Mouse (Mus musculus) heart, postnatal 0 days (tissue): ENCODE results near the gene Man2b2. TPM values are rescaled to one million over a fixed set of nuclear protein-coding genes. Genes with fewer than 3 reads are reported as not detected.
A peak's percentile ranks its signal among the peaks of the same experiment; 100 is the strongest.

Experiments
- ATAC-seq: fragments of 200-750 bp; cut with Nextera tagmentation; 2 replicates; pipeline ENCODE4 v1.8.0; 2017; ENCODE audit warnings: low read depth, moderate number of reproducible peaks, moderate library complexity; ENCODE audit not compliant: insufficient read depth
- DNase-seq: peaks from one replicate; pipeline ENCODE4 v3.0.0-alpha.2; 2016; ENCODE audit warnings: low spot score
- H3K27ac ChIP-seq: fragments of 300-500 bp; sonication (generic); 2 replicates; pipeline ENCODE4 v1.5.1; 2014; ENCODE audit warnings: low read depth, mild to moderate bottlenecking
- H3K27me3 ChIP-seq: fragments of 300-500 bp; sonication (generic); 2 replicates; pipeline ENCODE4 v1.6.1; 2014; ENCODE audit warnings: low read length, mixed read lengths; ENCODE audit not compliant: control insufficient read depth, insufficient read depth
- H3K36me3 ChIP-seq: fragments of 300-500 bp; sonication (generic); replicated peaks from 2 replicates; pipeline ENCODE4 v1.6.1; 2014; ENCODE audit warnings: low read length, mixed read lengths; ENCODE audit not compliant: control insufficient read depth, insufficient read depth
- H3K4me1 ChIP-seq: fragments of 300-500 bp; sonication (generic); 2 replicates; pipeline ENCODE4 v1.6.1; 2014; ENCODE audit warnings: antibody characterized with exemption; ENCODE audit not compliant: control insufficient read depth, insufficient read depth
- H3K4me2 ChIP-seq: fragments of 300-500 bp; sonication (generic); 2 replicates; pipeline ENCODE4 v1.6.1; 2014; ENCODE audit warnings: low read depth, mild to moderate bottlenecking, low read length, moderate library complexity
- H3K4me3 ChIP-seq: fragments of 300-500 bp; sonication (generic); 2 replicates; pipeline ENCODE4 v1.5.1; 2014; ENCODE audit warnings: low read depth, low read length
- H3K9ac ChIP-seq: fragments of 300-500 bp; sonication (generic); replicated peaks from 2 replicates; pipeline ENCODE4 v1.6.1; 2014; ENCODE audit warnings: low read depth, low read length, mixed read lengths
- H3K9me3 ChIP-seq: fragments of 300-500 bp; sonication (generic); replicated peaks from 2 replicates; pipeline ENCODE4 v1.6.1; 2016; ENCODE audit warnings: low read length; ENCODE audit not compliant: control insufficient read depth
- CTCF ChIP-seq: IDR thresholded peaks from 2 replicates; pipeline ENCODE4 v1.5.1; 2016; ENCODE audit warnings: antibody characterized with exemption, control low read depth, low read depth
- EP300 ChIP-seq: IDR thresholded peaks from 2 replicates; pipeline ENCODE4 v1.6.1; 2016; ENCODE audit warnings: antibody characterized with exemption, low read depth
- WGBS: fragments of 180-500 bp; shearing (Covaris S2); extraction: QIAGEN DNeasy Blood & Tissue Kit; methylation state at CpG from one replicate; pipeline ENCODE4 v1.1.7; 2014; 5-methylcytosine and 5-hydroxymethylcytosine counted together
- polyA plus RNA-seq: library from polyadenylated mRNA; unstranded; fragments of >200 nt; fragmentation: Nextera tagmentation; extraction: Ambion mirVana; gene quantifications from 2 replicates; pipeline ENCODE4 v1.2.1, GENCODE M21; 2015
- total RNA-seq: library from RNA; depleted of rRNA; stranded (reverse); fragments of >200 nt; gene quantifications from 2 replicates; pipeline ENCODE4 v1.2.3, GENCODE M21; 2014; ENCODE audit warnings: low replicate concordance

Gene Man2b2
- total and polyA plus RNA-seq, 2 experiments from 2014 or later: 11.0 to 18.0 TPM

GRCm38 (mm10) chr5:36866701-36867250 is 36.3 kb upstream of the Man2b2 start:
- H3K4me2 ChIP-seq: no peak overlapping the region
- WGBS: 58% methylated on average over 7 of the region's 7 CpGs

DNA sequence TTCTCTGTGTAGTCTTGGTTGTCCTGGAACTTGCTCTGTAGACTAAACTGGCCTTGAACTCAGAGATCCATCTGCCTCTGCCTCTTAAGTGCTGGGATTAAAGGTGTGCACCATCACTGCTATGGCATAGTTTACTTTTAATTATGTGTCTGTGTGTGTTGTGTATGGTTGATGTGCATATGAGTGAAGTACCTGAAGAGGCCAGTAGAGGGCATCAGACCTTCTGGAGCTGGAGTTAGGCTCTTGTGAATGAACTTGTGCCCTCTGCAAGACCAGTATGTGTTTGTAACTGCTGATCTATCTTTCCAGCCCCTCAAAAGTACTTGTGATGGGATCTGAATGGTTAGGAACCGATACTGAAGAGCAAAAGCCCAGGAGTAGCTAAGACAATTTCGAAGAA is 30.6 kb upstream of the Man2b2 start:
- DNase-seq (no peak), ATAC-seq (no peak)
- Histone ChIP-seq H3K27ac (no peak overlapping the region), H3K36me3 (no peaks in the 10 kb centered on the region), H3K9me3 (no peaks in the 10 kb centered on the region), H3K9ac (no peak overlapping the region), H3K4me2 (no peak overlapping the region), H3K27me3 (peaks cover 35% of the 10 kb centered on the region), H3K4me1 (no peaks in the 10 kb centered on the region), H3K4me3 (no peak overlapping the region)
- WGBS: 81% methylated on average over 2 of the region's 2 CpGs
- 0 out of 2 replicates have a peak, but pooled peaks have one; percentile 16 for TF ChIP-seq CTCF
- TF ChIP-seq EP300: no peak

More at GRCm38 (mm10) chr5:36866701-36867250, 36.3 kb upstream of the Man2b2 start:
- Histone ChIP-seq H3K27ac (no peak overlapping the region), H3K4me1 (no peaks in the 10 kb centered on the region), H3K27me3 (peaks cover 82% of the 10 kb centered on the region), H3K4me3 (no peak overlapping the region), H3K9ac (no peak overlapping the region), H3K36me3 (no peaks in the 10 kb centered on the region), H3K9me3 (no peaks in the 10 kb centered on the region)
- DNase-seq (no peak), ATAC-seq (no peak)
- no peak for TF ChIP-seq EP300
- no peak for TF ChIP-seq CTCF

GRCm38 (mm10) chr5:36857546-36857945 is 27.1 kb upstream of the Man2b2 start:
- Histone ChIP-seq H3K27me3 (peaks cover 17% of the 10 kb centered on the region), H3K4me3 (no peak overlapping the region), H3K9ac (no peak overlapping the region), H3K4me2 (no peak overlapping the region), H3K36me3 (no peaks in the 10 kb centered on the region), H3K4me1 (no peaks in the 10 kb centered on the region), H3K27ac (no peak overlapping the region), H3K9me3 (no peaks in the 10 kb centered on the region)
- TF ChIP-seq CTCF (no peak), EP300 (no peak)
- no peak for DNase-seq
- 59% methylated on average over 5 of the region's 5 CpGs for WGBS
- ATAC-seq: no peak

- no peak for ATAC-seq
- TF ChIP-seq EP300 (no peak), CTCF (no peak)
- H3K27ac ChIP-seq: no peak overlapping the region
- no peaks in the 10 kb centered on the region for H3K4me1 ChIP-seq
- no peaks in the 10 kb centered on the region for H3K9me3 ChIP-seq
- H3K36me3 ChIP-seq: no peaks in the 10 kb centered on the region
- H3K27me3 ChIP-seq: peaks cover 7% of the 10 kb centered on the region; the same call in 1 of the 2 replicates
- DNase-seq: no peak
- no peak overlapping the region for H3K4me2 ChIP-seq
- H3K4me3 ChIP-seq: no peak overlapping the region
- 87% methylated on average over 7 of the region's 7 CpGs for WGBS
- no peak overlapping the region for H3K9ac ChIP-seq
Measured at GRCm38 (mm10) chr5:36856529-36856928, 26.1 kb upstream of the Man2b2 start.

GRCm38 (mm10) chr5:36855180-36855579 is 24.7 kb upstream of the Man2b2 start:
- Histone ChIP-seq H3K27me3 (0 out of 2 replicates have a peak, but pooled peaks cover 5% of the 10 kb centered on the region), H3K4me3 (no peak overlapping the region), H3K9me3 (no peaks in the 10 kb centered on the region), H3K9ac (no peak overlapping the region), H3K4me2 (no peak overlapping the region), H3K36me3 (no peaks in the 10 kb centered on the region), H3K27ac (no peak overlapping the region), H3K4me1 (no peaks in the 10 kb centered on the region)
- no peak for ATAC-seq
- WGBS: 70% methylated on average over 3 of the region's 3 CpGs
- TF ChIP-seq EP300 (no peak), CTCF (no peak)
- no peak for DNase-seq

DNA sequence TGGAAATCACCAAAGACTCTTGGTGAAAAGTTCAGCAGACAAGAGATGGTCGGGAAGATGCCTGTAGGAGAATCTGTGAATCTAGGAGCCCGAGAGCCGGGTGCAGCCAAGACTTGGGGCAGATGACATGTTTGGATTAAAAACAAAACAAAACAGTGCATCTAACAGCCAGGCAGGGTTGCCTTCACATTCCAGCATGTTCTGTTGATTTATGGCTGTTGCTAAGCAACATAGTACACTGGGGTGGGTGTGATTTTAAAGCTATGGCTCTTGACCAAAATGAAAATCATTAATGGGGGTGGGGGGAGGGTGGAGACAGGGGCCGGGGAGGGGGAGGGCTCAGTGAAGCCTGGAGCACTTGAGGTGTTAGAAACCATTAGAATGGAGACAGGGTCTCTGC is 21.1 kb upstream of the Man2b2 start:
- ATAC-seq (no peak), DNase-seq (no peak)
- no peaks in the 10 kb centered on the region for H3K9me3 ChIP-seq
- no peak overlapping the region for H3K9ac ChIP-seq
- 69% methylated on average over 4 of the region's 4 CpGs for WGBS
- H3K36me3 ChIP-seq: no peaks in the 10 kb centered on the region
- no peaks in the 10 kb centered on the region for H3K4me1 ChIP-seq
- TF ChIP-seq EP300: no peak
- TF ChIP-seq CTCF: no peak
- no peak overlapping the region for H3K4me2 ChIP-seq
- no peak overlapping the region for H3K27ac ChIP-seq
- H3K4me3 ChIP-seq: no peak overlapping the region
- H3K27me3 ChIP-seq: no peaks in the 10 kb centered on the region
